Mouse (Mus musculus): ENCODE measurements around the gene Smad6. TPM values are rescaled to one million over a fixed set of nuclear protein-coding genes. Genes with fewer than 3 reads are reported as not detected.
A peak's percentile ranks its signal among the peaks of the same experiment; 100 is the strongest.

Smad6 gene
- polyA plus RNA-seq, 1 experiment from 2014 or later = 1.9 TPM

- H3K9ac ChIP-seq (ENCODE audit: low read length) = no peak overlapping the region
- no peak overlapping the region for H3K4me2 ChIP-seq (ENCODE audit: low read length)
- no peaks in the 10 kb centered on the region for H3K9me3 ChIP-seq (replicated peaks; ENCODE audit: control insufficient read depth, low read length)
- H3K4me1 ChIP-seq (ENCODE audit: control insufficient read depth, insufficient read depth, low read length) = peaks cover 8% of the 10 kb centered on the region; the same call in 1 of the 2 replicates
- no peak overlapping the region for H3K4me3 ChIP-seq (ENCODE audit: low read depth, low read length)
- no peaks in the 10 kb centered on the region for H3K36me3 ChIP-seq (ENCODE audit: control insufficient read depth, insufficient read depth, low read length)
- no peak overlapping the region for H3K27ac ChIP-seq (ENCODE audit: low read depth, low read length)
- no peak for ATAC-seq
- WGBS = 6% methylated on average over 3 of the region's 3 CpGs
- H3K27me3 ChIP-seq (replicated peaks; ENCODE audit: control insufficient read depth, insufficient read depth, low read length) = 0 out of 2 replicates have a peak, but pooled peaks cover 7% of the 10 kb centered on the region
- DNase-seq (ENCODE audit: low spot score) = no peak
Measured at GRCm38 (mm10) chr9:64025565-64025964, 3.7 kb upstream of the Smad6 start.

GRCm38 (mm10) chr9:64024976-64025375 lies 3.1 kb upstream of the Smad6 start:
- Histone ChIP-seq H3K36me3 (ENCODE audit: control insufficient read depth, insufficient read depth, low read length) (no peaks in the 10 kb centered on the region), H3K27me3 (replicated peaks; ENCODE audit: control insufficient read depth, insufficient read depth, low read length) (0 out of 2 replicates have a peak, but pooled peaks cover 9% of the 10 kb centered on the region), H3K9me3 (replicated peaks; ENCODE audit: control insufficient read depth, low read length) (no peaks in the 10 kb centered on the region), H3K27ac (ENCODE audit: low read depth, low read length) (no peak overlapping the region), H3K4me2 (ENCODE audit: low read length) (no peak overlapping the region), H3K4me3 (ENCODE audit: low read depth, low read length) (no peak overlapping the region), H3K9ac (ENCODE audit: low read length) (no peak overlapping the region), H3K4me1 (ENCODE audit: control insufficient read depth, insufficient read depth, low read length) (peaks cover 8% of the 10 kb centered on the region)
- no peak for ATAC-seq
- 49% methylated on average over 2 of the region's 2 CpGs for WGBS
- no peak for DNase-seq (ENCODE audit: low spot score)

GRCm38 (mm10) chr9:64022562-64023366 lies 905 bp upstream of the Smad6 start:
- under 1% methylated on average over 49 of the region's 54 CpGs for WGBS
- Histone ChIP-seq H3K9ac (ENCODE audit: low read length) (peak overlapping the region; percentile 78), H3K4me2 (ENCODE audit: low read length) (peak overlapping the region; percentile 89), H3K4me3 (ENCODE audit: low read depth, low read length) (peak overlapping the region; percentile 53), H3K9me3 (replicated peaks; ENCODE audit: control insufficient read depth, low read length) (no peaks in the 10 kb centered on the region), H3K27ac (ENCODE audit: low read depth, low read length) (peak overlapping the region; percentile 46; the same call in 1 of the 2 replicates), H3K36me3 (ENCODE audit: control insufficient read depth, insufficient read depth, low read length) (no peaks in the 10 kb centered on the region), H3K4me1 (ENCODE audit: control insufficient read depth, insufficient read depth, low read length) (peaks cover 16% of the 10 kb centered on the region), H3K27me3 (replicated peaks; ENCODE audit: control insufficient read depth, insufficient read depth, low read length) (peaks cover 21% of the 10 kb centered on the region)
- ATAC-seq = peak; percentile 68
- DNase-seq (ENCODE audit: low spot score) = peak; percentile 93

- Histone ChIP-seq H3K27ac (ENCODE audit: low read depth, low read length) (peak overlapping the region; percentile 78), H3K4me2 (ENCODE audit: low read length) (peak overlapping the region; percentile 89), H3K27me3 (replicated peaks; ENCODE audit: control insufficient read depth, insufficient read depth, low read length) (peaks cover 21% of the 10 kb centered on the region), H3K9me3 (replicated peaks; ENCODE audit: control insufficient read depth, low read length) (no peaks in the 10 kb centered on the region), H3K9ac (ENCODE audit: low read length) (peak overlapping the region; percentile 78), H3K4me1 (ENCODE audit: control insufficient read depth, insufficient read depth, low read length) (peaks cover 27% of the 10 kb centered on the region), H3K36me3 (ENCODE audit: control insufficient read depth, insufficient read depth, low read length) (no peaks in the 10 kb centered on the region), H3K4me3 (ENCODE audit: low read depth, low read length) (peak overlapping the region; percentile 53)
- WGBS = under 1% methylated on average over 32 of the region's 32 CpGs
- DNase-seq (ENCODE audit: low spot score) (peak; percentile 42), ATAC-seq (no peak)
Measured at GRCm38 (mm10) chr9:64021319-64021850, 474 bp downstream of the Smad6 start.

GRCm38 (mm10) chr9:64020606-64021318 lies 1.1 kb downstream of the Smad6 start:
- Histone ChIP-seq H3K9me3 (replicated peaks; ENCODE audit: control insufficient read depth, low read length) (no peaks in the 10 kb centered on the region), H3K4me2 (ENCODE audit: low read length) (peak overlapping the region; percentile 89), H3K9ac (ENCODE audit: low read length) (peak overlapping the region; percentile 78), H3K36me3 (ENCODE audit: control insufficient read depth, insufficient read depth, low read length) (no peaks in the 10 kb centered on the region), H3K4me1 (ENCODE audit: control insufficient read depth, insufficient read depth, low read length) (peaks cover 27% of the 10 kb centered on the region), H3K27me3 (replicated peaks; ENCODE audit: control insufficient read depth, insufficient read depth, low read length) (peaks cover 21% of the 10 kb centered on the region), H3K27ac (ENCODE audit: low read depth, low read length) (peak overlapping the region; percentile 78), H3K4me3 (ENCODE audit: low read depth, low read length) (peak overlapping the region; percentile 53)
- peak; percentile 24 for DNase-seq (ENCODE audit: low spot score)
- WGBS = under 1% methylated on average over 82 of the region's 89 CpGs
- ATAC-seq = no peak

GRCm38 (mm10) chr9:64020171-64020605 lies 1.7 kb downstream of the Smad6 start:
- H3K36me3 ChIP-seq (ENCODE audit: control insufficient read depth, insufficient read depth, low read length) = no peaks in the 10 kb centered on the region
- under 1% methylated on average over 50 of the region's 50 CpGs for WGBS
- H3K4me3 ChIP-seq (ENCODE audit: low read depth, low read length) = peak overlapping the region; percentile 53
- H3K27ac ChIP-seq (ENCODE audit: low read depth, low read length) = 0 out of 2 replicates have a peak overlapping the region, but pooled peaks have one; percentile 78
- H3K4me2 ChIP-seq (ENCODE audit: low read length) = peak overlapping the region; percentile 89
- H3K9me3 ChIP-seq (replicated peaks; ENCODE audit: control insufficient read depth, low read length) = no peaks in the 10 kb centered on the region
- ATAC-seq = no peak
- H3K4me1 ChIP-seq (ENCODE audit: control insufficient read depth, insufficient read depth, low read length) = peaks cover 27% of the 10 kb centered on the region
- peaks cover 21% of the 10 kb centered on the region for H3K27me3 ChIP-seq (replicated peaks; ENCODE audit: control insufficient read depth, insufficient read depth, low read length)
- DNase-seq (ENCODE audit: low spot score) = peak; percentile 57
- peak overlapping the region; percentile 78 for H3K9ac ChIP-seq (ENCODE audit: low read length)

- H3K4me1 ChIP-seq (ENCODE audit: control insufficient read depth, insufficient read depth, low read length) = peaks cover 27% of the 10 kb centered on the region
- peaks cover 21% of the 10 kb centered on the region for H3K27me3 ChIP-seq (replicated peaks; ENCODE audit: control insufficient read depth, insufficient read depth, low read length)
- peak overlapping the region; percentile 53 for H3K4me3 ChIP-seq (ENCODE audit: low read depth, low read length)
- peak overlapping the region; percentile 78 for H3K9ac ChIP-seq (ENCODE audit: low read length)
- H3K4me2 ChIP-seq (ENCODE audit: low read length) = peak overlapping the region; percentile 89
- ATAC-seq (no peak), DNase-seq (ENCODE audit: low spot score) (no peak)
- no peaks in the 10 kb centered on the region for H3K9me3 ChIP-seq (replicated peaks; ENCODE audit: control insufficient read depth, low read length)
- no peak overlapping the region for H3K27ac ChIP-seq (ENCODE audit: low read depth, low read length)
- 6% methylated on average over 10 of the region's 10 CpGs for WGBS
- H3K36me3 ChIP-seq (ENCODE audit: control insufficient read depth, insufficient read depth, low read length) = no peaks in the 10 kb centered on the region
Measured at GRCm38 (mm10) chr9:64019036-64019886, 2.6 kb downstream of the Smad6 start.

Data from forebrain, embryonic 14.5 days (tissue).